Mouse (Mus musculus) frontal cortex, postnatal 25 days (tissue): ENCODE measurements around the gene Olfr156.
"Not testable (repeated sequence)": the region's sequence is repeated elsewhere in the genome, so short reads cannot be mapped to it uniquely, and the experiment has no call there.

Experiments used
- DNase-seq, 2 experiments: peaks; one replicate each; pipeline ENCODE4 v3.0.0; 2022; ENCODE audit warnings: low spot score in 2 of 2

Gene Olfr156

GRCm38 (mm10) chr4:43823845-43824337 lies at the start of gene Olfr156:
Gene Olfr156, minus strand, starts transcription at chr4:43823895.
- DNase-seq, result no peak

- DNase-seq, result no peak
These were observed 46.1 kb upstream of the Olfr156 start for GRCm38 (mm10) chr4:43869821-43870220.

- DNase-seq, result no peak
These were observed 39.6 kb upstream of the Olfr156 start for GRCm38 (mm10) chr4:43863298-43863697.

GRCm38 (mm10) chr4:43860744-43861519 lies 37.2 kb upstream of the Olfr156 start:
- peak; percentile 66 to 68 for DNase-seq

GRCm38 (mm10) chr4:43859886-43860285 lies 36.2 kb upstream of the Olfr156 start:
- DNase-seq, result no peak

DNA sequence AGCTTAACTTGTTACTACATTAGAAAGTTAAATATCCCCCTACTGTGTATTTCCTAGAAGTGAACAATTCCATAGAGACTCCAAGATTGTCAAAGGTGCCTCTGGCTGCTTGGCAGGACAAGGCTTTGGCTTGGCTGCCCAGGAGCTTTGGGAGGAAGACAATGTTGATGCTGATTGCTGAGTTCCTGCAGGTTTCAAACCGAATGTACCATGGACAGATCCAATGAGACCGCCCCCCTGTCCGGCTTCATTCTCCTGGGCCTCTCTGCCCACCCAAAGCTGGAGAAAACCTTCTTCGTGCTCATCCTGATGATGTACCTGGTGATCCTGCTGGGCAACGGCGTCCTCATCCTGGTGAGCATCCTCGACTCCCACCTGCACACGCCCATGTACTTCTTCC lies 30.4 kb upstream of the Olfr156 start:
- no peak for DNase-seq

GRCm38 (mm10) chr4:43851265-43851664 lies 27.6 kb upstream of the Olfr156 start, which contains the start of gene Olfr155:
Gene Olfr155, plus strand, starts transcription at chr4:43851565.
- DNase-seq, result no peak

GRCm38 (mm10) chr4:43840101-43840500 lies 16.4 kb upstream of the Olfr156 start, which contains the start of gene Olfr157:
Gene Olfr157, minus strand, starts transcription at chr4:43840201.
- no peak for DNase-seq

GRCm38 (mm10) chr4:43838326-43838725 lies 14.6 kb upstream of the Olfr156 start:
- no peak for DNase-seq

- no peak for DNase-seq
These were observed 11.1 kb upstream of the Olfr156 start for GRCm38 (mm10) chr4:43834749-43835148.

GRCm38 (mm10) chr4:43833752-43834151 lies 10.1 kb upstream of the Olfr156 start:
- no peak for DNase-seq

- no peak for DNase-seq
These were observed 8.3 kb upstream of the Olfr156 start for GRCm38 (mm10) chr4:43832031-43832430.

GRCm38 (mm10) chr4:43828806-43829205 lies 5.1 kb upstream of the Olfr156 start:
- no peak for DNase-seq

GRCm38 (mm10) chr4:43822896-43823550 lies 672 bp downstream of the Olfr156 start:
- no peak for DNase-seq

- DNase-seq, result no peak
These were observed 24.8 kb downstream of the Olfr156 start for GRCm38 (mm10) chr4:43798936-43799335.

GRCm38 (mm10) chr4:43795844-43796243 lies 27.9 kb downstream of the Olfr156 start:
- DNase-seq, result not testable (repeated sequence)

GRCm38 (mm10) chr4:43795296-43795695 lies 28.4 kb downstream of the Olfr156 start:
- no peak for DNase-seq

GRCm38 (mm10) chr4:43772304-43772703 lies 51.4 kb downstream of the Olfr156 start:
- DNase-seq, result no peak

DNA sequence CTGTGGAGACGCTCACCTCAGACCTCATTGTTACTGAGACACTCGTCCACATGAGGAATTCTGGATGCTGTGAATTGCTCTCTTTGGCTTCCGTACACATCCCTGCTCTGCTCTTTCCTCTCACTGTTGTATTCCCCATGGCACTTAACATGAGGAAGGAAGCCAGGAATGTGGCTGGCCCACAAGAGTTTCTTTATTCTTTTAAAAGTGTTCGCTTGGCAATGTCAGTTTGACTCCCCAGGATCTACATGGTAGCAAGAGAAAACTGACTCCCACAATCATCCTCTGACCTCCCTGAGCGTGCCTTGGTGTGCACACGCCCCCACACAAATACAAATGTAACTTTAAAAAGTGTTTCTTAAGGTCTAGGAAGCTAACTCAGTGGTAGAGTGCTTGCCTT lies 52.1 kb downstream of the Olfr156 start:
- no peak for DNase-seq

- no peak for DNase-seq
These were observed 52.8 kb downstream of the Olfr156 start, which contains the start of gene Olfr159 for GRCm38 (mm10) chr4:43770909-43771308. Gene Olfr159, minus strand, starts transcription at chr4:43771009.
